Mouse (Mus musculus): ENCODE results near the gene Fam207a. TPM values are rescaled to one million over a fixed set of nuclear protein-coding genes. Genes with fewer than 3 reads are reported as not detected.

Gene Fam207a
- polyA plus RNA-seq, 1 experiment from 2014 or later = 38.2 TPM

- H3K4me2 ChIP-seq (replicated peaks; ENCODE audit: low read depth) = peak overlapping the region; percentile 87
- TF ChIP-seq CTCF (IDR thresholded peaks at IDR 0.05; ENCODE audit: low read depth) = peak; percentile 94
- peaks cover 12% of the 10 kb centered on the region for H3K36me3 ChIP-seq (ENCODE audit: control insufficient read depth, insufficient read depth)
- no peak overlapping the region for H3K9ac ChIP-seq (ENCODE audit: low read depth, low read length)
- peak; percentile 39 for ATAC-seq
- peak overlapping the region; percentile 82 for H3K27ac ChIP-seq (ENCODE audit: low read depth, low read length)
- H3K27me3 ChIP-seq (replicated peaks; ENCODE audit: control insufficient read depth, insufficient read depth, low read length) = no peaks in the 10 kb centered on the region
- H3K9me3 ChIP-seq (ENCODE audit: control insufficient read depth) = no peaks in the 10 kb centered on the region
- 23% methylated on average over 20 of the region's 20 CpGs for WGBS
- no peak overlapping the region for H3K4me3 ChIP-seq (ENCODE audit: low read depth, low read length)
- 0 out of 2 replicates have a peak, but pooled peaks cover 6% of the 10 kb centered on the region for H3K4me1 ChIP-seq (replicated peaks; ENCODE audit: control insufficient read depth, insufficient read depth, low read length)
These were observed 1.6 kb upstream of the Fam207a start for GRCm38 (mm10) chr10:77517066-77517620.

DNA sequence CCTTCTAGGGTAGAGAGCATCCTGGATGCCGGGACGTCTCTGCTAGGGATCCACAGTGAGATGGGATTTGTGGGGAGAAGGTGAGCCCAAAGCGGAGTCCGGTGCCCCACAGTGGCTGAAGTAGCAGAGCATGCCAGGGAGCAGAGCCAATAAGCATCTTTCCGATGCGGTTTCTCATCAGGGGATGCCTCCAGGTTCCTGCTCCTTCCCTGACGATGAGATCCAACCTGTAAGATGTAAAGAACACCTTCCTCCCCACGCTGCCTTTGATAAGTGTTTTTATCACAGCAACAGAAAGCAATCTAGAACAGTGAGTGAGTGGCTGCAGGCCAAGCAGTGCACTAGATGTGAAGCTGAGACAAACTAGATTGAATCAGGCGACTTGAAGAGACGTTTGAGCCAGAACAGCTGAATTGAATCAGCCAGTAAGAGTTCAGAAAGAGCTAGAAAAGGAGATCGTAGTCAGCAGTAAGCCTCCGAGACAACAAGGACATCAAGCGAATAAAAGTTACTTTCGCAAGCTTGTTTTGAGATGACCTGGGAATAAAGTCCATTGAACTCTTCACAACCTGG is 880 bp upstream of the Fam207a start:
- peak; percentile 6; the same call in 1 of the 2 replicates for ATAC-seq

DNA sequence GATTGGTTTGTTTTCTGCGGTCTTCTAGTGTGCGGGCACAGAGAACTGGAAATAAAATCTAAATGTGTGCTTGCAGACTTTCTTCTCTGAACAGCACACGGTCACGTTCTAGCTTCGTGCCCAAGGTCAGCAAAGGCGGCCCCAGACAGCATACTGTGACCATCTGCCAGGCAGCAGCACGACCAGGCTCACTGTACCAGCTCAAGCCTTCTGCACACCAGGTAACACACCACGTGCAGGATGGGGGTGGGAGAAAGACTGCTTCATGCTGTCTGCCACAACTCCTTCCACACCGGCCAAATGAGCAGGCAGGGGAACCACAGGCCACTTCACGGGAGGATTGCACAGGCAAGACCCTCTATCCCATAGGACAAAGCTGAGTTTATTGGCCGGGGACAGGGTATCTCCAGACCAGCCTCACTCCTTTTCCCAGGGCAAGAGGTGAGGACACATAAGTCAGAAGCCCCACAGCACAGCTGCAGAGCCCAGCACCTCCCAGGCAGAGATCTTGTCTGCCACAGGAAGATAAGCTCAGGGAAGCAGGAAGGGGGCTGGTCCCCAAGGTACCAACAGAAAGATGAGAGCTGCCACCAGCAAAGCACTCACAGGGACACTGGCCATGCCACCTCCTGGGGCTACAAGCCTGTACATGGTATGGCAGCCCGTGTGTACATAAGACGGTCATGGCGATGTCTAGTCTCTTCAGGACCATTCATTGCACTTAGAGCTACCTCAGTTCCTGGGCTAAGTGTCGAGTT is 5.2 kb downstream of the Fam207a start:
- peak overlapping the region; percentile 83 for H3K27ac ChIP-seq (ENCODE audit: low read depth, low read length)
- no peaks in the 10 kb centered on the region for H3K9me3 ChIP-seq (ENCODE audit: control insufficient read depth)
- H3K9ac ChIP-seq (ENCODE audit: low read depth, low read length) = no peak overlapping the region
- peaks cover 46% of the 10 kb centered on the region for H3K36me3 ChIP-seq (ENCODE audit: control insufficient read depth, insufficient read depth)
- peak; percentile 52 for ATAC-seq
- TF ChIP-seq CTCF (IDR thresholded peaks at IDR 0.05; ENCODE audit: low read depth) = no peak
- WGBS = 53% methylated on average over 15 of the region's 15 CpGs
- H3K4me2 ChIP-seq (replicated peaks; ENCODE audit: low read depth) = peak overlapping the region; percentile 51
- no peaks in the 10 kb centered on the region for H3K27me3 ChIP-seq (replicated peaks; ENCODE audit: control insufficient read depth, insufficient read depth, low read length)
- H3K4me1 ChIP-seq (replicated peaks; ENCODE audit: control insufficient read depth, insufficient read depth, low read length) = peaks cover 10% of the 10 kb centered on the region; the same call in 1 of the 2 replicates
- H3K4me3 ChIP-seq (ENCODE audit: low read depth, low read length) = no peak overlapping the region

More for the DNA sequence above, 880 bp upstream of the Fam207a start:
- Histone ChIP-seq H3K4me3 (ENCODE audit: low read depth, low read length) (peak overlapping the region; percentile 64), H3K4me2 (replicated peaks; ENCODE audit: low read depth) (peak overlapping the region; percentile 87), H3K27me3 (replicated peaks; ENCODE audit: control insufficient read depth, insufficient read depth, low read length) (no peaks in the 10 kb centered on the region), H3K9ac (ENCODE audit: low read depth, low read length) (peak overlapping the region; percentile 74; the same call in 1 of the 2 replicates), H3K9me3 (ENCODE audit: control insufficient read depth) (no peaks in the 10 kb centered on the region), H3K4me1 (replicated peaks; ENCODE audit: control insufficient read depth, insufficient read depth, low read length) (0 out of 2 replicates have a peak, but pooled peaks cover 6% of the 10 kb centered on the region), H3K27ac (ENCODE audit: low read depth, low read length) (peak overlapping the region; percentile 82), H3K36me3 (ENCODE audit: control insufficient read depth, insufficient read depth) (peaks cover 19% of the 10 kb centered on the region)
- TF ChIP-seq CTCF (IDR thresholded peaks at IDR 0.05; ENCODE audit: low read depth) = peak; percentile 34; the same call in 1 of the 2 replicates
- WGBS = 23% methylated on average over 14 of the region's 14 CpGs

- H3K27me3 ChIP-seq (replicated peaks; ENCODE audit: control insufficient read depth, insufficient read depth, low read length) = no peaks in the 10 kb centered on the region
- no peak overlapping the region for H3K4me3 ChIP-seq (ENCODE audit: low read depth, low read length)
- H3K4me2 ChIP-seq (replicated peaks; ENCODE audit: low read depth) = peak overlapping the region; percentile 51
- WGBS = 37% methylated on average over 12 of the region's 12 CpGs
- no peaks in the 10 kb centered on the region for H3K9me3 ChIP-seq (ENCODE audit: control insufficient read depth)
- H3K27ac ChIP-seq (ENCODE audit: low read depth, low read length) = peak overlapping the region; percentile 83
- peak; percentile 99 for TF ChIP-seq CTCF (IDR thresholded peaks at IDR 0.05; ENCODE audit: low read depth)
- H3K36me3 ChIP-seq (ENCODE audit: control insufficient read depth, insufficient read depth) = peaks cover 52% of the 10 kb centered on the region
- ATAC-seq = peak; percentile 97
- no peak overlapping the region for H3K9ac ChIP-seq (ENCODE audit: low read depth, low read length)
- H3K4me1 ChIP-seq (replicated peaks; ENCODE audit: control insufficient read depth, insufficient read depth, low read length) = peaks cover 6% of the 10 kb centered on the region; the same call in 1 of the 2 replicates
These were observed 6.0 kb downstream of the Fam207a start for GRCm38 (mm10) chr10:77509403-77510187.

DNA sequence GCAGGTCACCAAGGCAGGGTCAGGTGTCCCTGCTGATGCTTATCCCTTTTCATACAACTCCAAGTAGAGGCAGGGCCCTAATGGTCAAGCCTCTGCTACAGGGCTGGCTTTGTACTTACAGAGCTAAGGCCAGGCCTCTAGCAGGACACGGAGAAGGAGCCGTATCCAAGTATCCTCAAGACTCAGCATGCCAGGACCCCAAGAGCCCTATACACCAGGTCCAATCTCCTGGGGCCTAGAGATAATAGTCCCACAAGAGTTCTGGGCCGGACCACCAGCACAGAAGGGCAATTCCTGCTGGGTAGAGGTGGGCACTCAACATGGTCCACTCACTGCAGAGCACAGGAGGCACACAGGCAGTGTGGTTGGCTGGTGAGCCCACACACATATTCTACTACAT is 6.8 kb downstream of the Fam207a start:
- ATAC-seq = no peak
- H3K4me1 ChIP-seq (replicated peaks; ENCODE audit: control insufficient read depth, insufficient read depth, low read length) = peaks cover 6% of the 10 kb centered on the region; the same call in 1 of the 2 replicates
- 90% methylated on average over 3 of the region's 3 CpGs for WGBS
- no peak overlapping the region for H3K4me3 ChIP-seq (ENCODE audit: low read depth, low read length)
- peaks cover 52% of the 10 kb centered on the region for H3K36me3 ChIP-seq (ENCODE audit: control insufficient read depth, insufficient read depth)
- H3K9ac ChIP-seq (ENCODE audit: low read depth, low read length) = no peak overlapping the region
- no peaks in the 10 kb centered on the region for H3K27me3 ChIP-seq (replicated peaks; ENCODE audit: control insufficient read depth, insufficient read depth, low read length)
- no peak for TF ChIP-seq CTCF (IDR thresholded peaks at IDR 0.05; ENCODE audit: low read depth)
- no peaks in the 10 kb centered on the region for H3K9me3 ChIP-seq (ENCODE audit: control insufficient read depth)
- peak overlapping the region; percentile 83 for H3K27ac ChIP-seq (ENCODE audit: low read depth, low read length)
- peak overlapping the region; percentile 51; the same call in 1 of the 2 replicates for H3K4me2 ChIP-seq (replicated peaks; ENCODE audit: low read depth)

Measured in intestine, postnatal 0 days (tissue).